ENCODE assay signal across 14 mouse cellular contexts in the genomic region with DNA sequence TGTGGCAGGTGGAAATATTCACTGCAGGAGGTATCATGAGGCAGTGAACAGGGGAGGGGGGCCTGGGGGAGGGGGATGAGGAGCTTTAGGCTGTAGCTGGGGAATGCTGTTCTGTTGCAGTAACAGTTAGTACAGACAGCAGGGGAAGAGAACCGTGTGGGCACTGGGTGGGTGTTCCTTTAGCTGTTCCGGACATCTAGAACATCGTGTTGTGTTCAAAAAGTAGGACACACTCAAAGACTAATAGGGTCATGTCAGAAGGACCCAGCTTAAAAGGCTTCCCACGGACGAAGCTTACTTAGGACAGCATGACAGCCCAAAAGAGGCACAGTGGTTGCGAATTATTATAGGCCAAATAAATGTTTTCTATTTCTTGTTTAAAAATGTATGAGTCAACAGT.
"Had no signal": no experiment of that assay in that cellular context is flagged by ENCODE, and none has a peak within 500 bp of the region (broad histone marks: within the 10 kb centered on the region; RNA-seq: fewer than 3 reads in every experiment).

No protein-coding gene starts in this region.

- DNase-seq: lung, adult 2 months; lung, postnatal 14 days; lung, postnatal 36 days; thymus, adult 2 months; thymus, postnatal 25 days; thymus, postnatal 4 days had no signal

- H3K27ac ChIP-seq: lung, embryonic 15.5 days; macrophage; midbrain, embryonic 13.5 days; midbrain, embryonic 15.5 days; neural tube, embryonic 12.5 days; stomach, embryonic 15.5 days; stomach, postnatal 0 days had no signal

- H3K4me3 ChIP-seq: lung, embryonic 15.5 days; megakaryocyte, embryonic 14.5 days; midbrain, embryonic 13.5 days; midbrain, embryonic 15.5 days; neural tube, embryonic 12.5 days; stomach, embryonic 15.5 days had no signal
